8 mouse cellular contexts compared by ENCODE assay signal in genomic region chr10:69594186-69595131, GRCm38 (mm10).
DNase-seq lines count a peak whose midpoint lies in the region; ATAC-seq and TF ChIP-seq lines count a peak whose summit lies in the region.

No protein-coding gene starts in this region.

- peak; percentile 81 for ATAC-seq in neural tube, embryonic 11.5 days (ENCODE audit: insufficient read depth, low FRiP score, low TSS enrichment)
- peak; percentile 88 for ATAC-seq in embryonic facial prominence, embryonic 14.5 days (ENCODE audit: low read depth)
- ATAC-seq in heart, postnatal 0 days (ENCODE audit: insufficient read depth, low read depth) = peak; percentile 85
- no peak for ATAC-seq in stomach, postnatal 0 days (ENCODE audit: low FRiP score, low TSS enrichment)

- H3K4me2 ChIP-seq in neural tube, embryonic 11.5 days (ENCODE audit: low read depth) = no peak overlapping the region
- H3K4me2 ChIP-seq in embryonic facial prominence, embryonic 14.5 days (ENCODE audit: low read depth, low read length) = no peak overlapping the region
- peak overlapping the region; percentile 49 for H3K4me2 ChIP-seq in heart, postnatal 0 days (ENCODE audit: low read depth, low read length)
- H3K4me2 ChIP-seq in stomach, postnatal 0 days (replicated peaks; ENCODE audit: low read depth) = no peak overlapping the region

- no peaks in the 10 kb centered on the region for H3K9me3 ChIP-seq in neural tube, embryonic 11.5 days (ENCODE audit: control insufficient read depth, low read length)
- 0 out of 2 replicates have a peak, but pooled peaks cover 7% of the 10 kb centered on the region for H3K9me3 ChIP-seq in embryonic facial prominence, embryonic 14.5 days (ENCODE audit: control insufficient read depth, low read length)
- no peaks in the 10 kb centered on the region for H3K9me3 ChIP-seq in heart, postnatal 0 days (replicated peaks; ENCODE audit: control insufficient read depth, low read length)
- H3K9me3 ChIP-seq in stomach, postnatal 0 days (ENCODE audit: control insufficient read depth, low read length) = 0 out of 2 replicates have a peak, but pooled peaks cover 4% of the 10 kb centered on the region

- DNase-seq in neural tube, embryonic 11.5 days (ENCODE audit: low spot score) = peak; percentile 73
- no peak for DNase-seq in neural tube, embryonic 10.5 days (ENCODE audit: extremely low spot score, low spot score)
- DNase-seq in embryonic facial prominence, embryonic 14.5 days (ENCODE audit: low spot score) = peak; percentile 77
- DNase-seq in heart, postnatal 0 days (ENCODE audit: low spot score) = peak; percentile 90
- DNase-seq in kidney, postnatal 36 days = peak; percentile 32 to 73
- peak; percentile 65 to 70 for DNase-seq in lung, postnatal 4 days
- peak; percentile 23 for DNase-seq in stomach, postnatal 0 days (ENCODE audit: low spot score)
- DNase-seq in c-Kit-positive CD71-positive TER-119-positive erythroid progenitor cells, embryonic 14.5 days (ENCODE audit: low spot score) = no peak

- no peaks in the 10 kb centered on the region for H3K27me3 ChIP-seq in neural tube, embryonic 11.5 days (ENCODE audit: control insufficient read depth, insufficient read depth, low read length)
- H3K27me3 ChIP-seq in embryonic facial prominence, embryonic 14.5 days (replicated peaks; ENCODE audit: control insufficient read depth, insufficient read depth, low read length) = no peaks in the 10 kb centered on the region
- no peaks in the 10 kb centered on the region for H3K27me3 ChIP-seq in heart, postnatal 0 days (ENCODE audit: control insufficient read depth, insufficient read depth, low read length)
- H3K27me3 ChIP-seq in stomach, postnatal 0 days (ENCODE audit: control insufficient read depth, insufficient read depth, low read length) = no peaks in the 10 kb centered on the region

- H3K36me3 ChIP-seq in neural tube, embryonic 11.5 days (ENCODE audit: control insufficient read depth, insufficient read depth, low read length) = no peaks in the 10 kb centered on the region
- H3K36me3 ChIP-seq in embryonic facial prominence, embryonic 14.5 days (ENCODE audit: control insufficient read depth, insufficient read depth, low read length) = peaks cover 5% of the 10 kb centered on the region; the same call in 1 of the 2 replicates
- H3K36me3 ChIP-seq in heart, postnatal 0 days (replicated peaks; ENCODE audit: control insufficient read depth, insufficient read depth, low read length) = no peaks in the 10 kb centered on the region
- no peaks in the 10 kb centered on the region for H3K36me3 ChIP-seq in stomach, postnatal 0 days (ENCODE audit: control insufficient read depth, insufficient read depth, low read length)

- no peak for TF ChIP-seq CTCF in heart, postnatal 0 days (IDR thresholded peaks at IDR 0.05; ENCODE audit: low read depth)
- no peak for TF ChIP-seq CTCF in stomach, postnatal 0 days (IDR thresholded peaks at IDR 0.05; ENCODE audit: low read depth)

- H3K4me1 ChIP-seq in neural tube, embryonic 11.5 days (ENCODE audit: control insufficient read depth, insufficient read depth, low read length) = no peaks in the 10 kb centered on the region; the same call in 1 of the 2 replicates
- 0 out of 2 replicates have a peak, but pooled peaks cover 4% of the 10 kb centered on the region for H3K4me1 ChIP-seq in embryonic facial prominence, embryonic 14.5 days (ENCODE audit: control insufficient read depth, insufficient read depth, low read length)
- peaks cover 18% of the 10 kb centered on the region for H3K4me1 ChIP-seq in heart, postnatal 0 days (ENCODE audit: control insufficient read depth, insufficient read depth)
- no peaks in the 10 kb centered on the region; the same call in 1 of the 2 replicates for H3K4me1 ChIP-seq in stomach, postnatal 0 days (replicated peaks; ENCODE audit: control insufficient read depth, insufficient read depth)

- H3K4me3 ChIP-seq in neural tube, embryonic 11.5 days (ENCODE audit: low read depth, low read length) = no peak overlapping the region
- no peak overlapping the region for H3K4me3 ChIP-seq in embryonic facial prominence, embryonic 14.5 days (ENCODE audit: low read depth, low read length)
- peak overlapping the region; percentile 26 for H3K4me3 ChIP-seq in heart, postnatal 0 days (ENCODE audit: low read depth, low read length)
- H3K4me3 ChIP-seq in stomach, postnatal 0 days (ENCODE audit: low read depth, low read length) = no peak overlapping the region

- no peak for TF ChIP-seq EP300 in heart, postnatal 0 days (IDR thresholded peaks at IDR 0.05; ENCODE audit: low read depth)
- no peak for TF ChIP-seq EP300 in stomach, postnatal 0 days (optimal IDR thresholded peaks at IDR 0.05)

- 46% methylated on average over 15 of the region's 15 CpGs for WGBS in neural tube, embryonic 11.5 days
- WGBS in embryonic facial prominence, embryonic 14.5 days = 58% methylated on average over 15 of the region's 15 CpGs
- WGBS in heart, postnatal 0 days = 23% methylated on average over 15 of the region's 15 CpGs
- 49% methylated on average over 15 of the region's 15 CpGs for WGBS in stomach, postnatal 0 days

- H3K9ac ChIP-seq in neural tube, embryonic 11.5 days (ENCODE audit: low read length) = no peak overlapping the region
- no peak overlapping the region for H3K9ac ChIP-seq in embryonic facial prominence, embryonic 14.5 days (ENCODE audit: low read depth, low read length)
- H3K9ac ChIP-seq in heart, postnatal 0 days (replicated peaks; ENCODE audit: low read depth, low read length) = no peak overlapping the region
- H3K9ac ChIP-seq in stomach, postnatal 0 days (ENCODE audit: low read length) = no peak overlapping the region

- no peak overlapping the region for H3K27ac ChIP-seq in neural tube, embryonic 11.5 days (ENCODE audit: low read depth, low read length)
- no peak overlapping the region for H3K27ac ChIP-seq in embryonic facial prominence, embryonic 14.5 days (replicated peaks; ENCODE audit: low read depth, low read length)
- H3K27ac ChIP-seq in heart, postnatal 0 days (ENCODE audit: low read depth) = 0 out of 2 replicates have a peak overlapping the region, but pooled peaks have one; percentile 22
- no peak overlapping the region for H3K27ac ChIP-seq in stomach, postnatal 0 days (replicated peaks)

Comparison
In these comparisons a context has a peak if more than half of its experiments do, and no peak if none do; other contexts are left out.
1. DNase-seq: peak in neural tube, embryonic 11.5 days (single experiment), embryonic facial prominence, embryonic 14.5 days (single experiment), heart, postnatal 0 days (single experiment), kidney, postnatal 36 days (2 of 2), lung, postnatal 4 days (2 of 2) and stomach, postnatal 0 days (single experiment); none in neural tube, embryonic 10.5 days (single experiment) and c-Kit-positive CD71-positive TER-119-positive erythroid progenitor cells, embryonic 14.5 days (single experiment).